Mouse (Mus musculus): ENCODE measurements at regions not wholly inside any gene's neighbourhood (a gene's known extent, or its start where the extent isn't known, plus 50 kb on each side); places are given as distances from the start of the nearest gene placed in this dataset.

GRCm38 (mm10) chr8:34320158-34320587 lies 208.6 kb upstream of the Gm10131 start:
- TF ChIP-seq POLR2A (IDR thresholded peaks at IDR 0.05; ENCODE audit: borderline replicate concordance, low read depth, low read length) (no peak), CTCF (IDR thresholded peaks at IDR 0.05; ENCODE audit: low read depth, low read length) (no peak)
